Mouse (Mus musculus) heart, embryonic 12.5 days (tissue): Measurements from ENCODE around the gene Ccdc155. TPM values are rescaled to one million over a fixed set of nuclear protein-coding genes. Genes with fewer than 3 reads are reported as not detected.

Experiments
- ATAC-seq: fragments of 200-750 bp; cut with Nextera tagmentation; 2 replicates; pipeline ENCODE4 v1.8.0; 2017; ENCODE audit warnings: moderate TSS enrichment, moderate library complexity; ENCODE audit not compliant: insufficient number of reproducible peaks, low FRiP score
- H3K27ac ChIP-seq: fragments of 300-500 bp; sonication (generic); 2 replicates; pipeline ENCODE4 v1.5.1; 2016; ENCODE audit warnings: mild to moderate bottlenecking, moderate library complexity; ENCODE audit not compliant: poor library complexity, severe bottlenecking
- H3K27me3 ChIP-seq: fragments of 300-500 bp; sonication (generic); replicated peaks from 2 replicates; pipeline ENCODE4 v1.6.1; 2016; ENCODE audit warnings: mild to moderate bottlenecking, moderate library complexity
- H3K36me3 ChIP-seq: fragments of 300-500 bp; sonication (generic); 2 replicates; pipeline ENCODE4 v1.6.1; 2016; ENCODE audit warnings: mild to moderate bottlenecking, moderate library complexity
- H3K4me1 ChIP-seq: fragments of 300-500 bp; sonication (generic); replicated peaks from 2 replicates; pipeline ENCODE4 v1.6.1; 2016; ENCODE audit warnings: mild to moderate bottlenecking
- H3K4me2 ChIP-seq: fragments of 300-500 bp; sonication (generic); 2 replicates; pipeline ENCODE4 v1.6.1; 2016; ENCODE audit warnings: mild to moderate bottlenecking, moderate library complexity
- H3K4me3 ChIP-seq: fragments of 300-500 bp; sonication (generic); 2 replicates; pipeline ENCODE4 v1.5.1; 2016; ENCODE audit warnings: mild to moderate bottlenecking
- H3K9ac ChIP-seq: fragments of 300-500 bp; sonication (generic); 2 replicates; pipeline ENCODE4 v1.6.1; 2016; ENCODE audit warnings: mild to moderate bottlenecking, moderate library complexity
- H3K9me3 ChIP-seq: fragments of 300-500 bp; sonication (generic); replicated peaks from 2 replicates; pipeline ENCODE4 v1.6.1; 2016; ENCODE audit warnings: mild to moderate bottlenecking, moderate library complexity
- WGBS: fragments of 180-500 bp; shearing (Covaris S2); methylation state at CpG from one replicate; pipeline ENCODE4 v1.1.7; 2016; 5-methylcytosine and 5-hydroxymethylcytosine counted together
- polyA plus RNA-seq: library from polyadenylated mRNA; unstranded; fragments of >200 nt; fragmentation: Nextera tagmentation; extraction: Ambion mirVana; gene quantifications from 2 replicates; pipeline ENCODE4 v1.2.1, GENCODE M21; 2016

Ccdc155 gene
- polyA plus RNA-seq, 1 experiment from 2014 or later, result 0.70 TPM

DNA sequence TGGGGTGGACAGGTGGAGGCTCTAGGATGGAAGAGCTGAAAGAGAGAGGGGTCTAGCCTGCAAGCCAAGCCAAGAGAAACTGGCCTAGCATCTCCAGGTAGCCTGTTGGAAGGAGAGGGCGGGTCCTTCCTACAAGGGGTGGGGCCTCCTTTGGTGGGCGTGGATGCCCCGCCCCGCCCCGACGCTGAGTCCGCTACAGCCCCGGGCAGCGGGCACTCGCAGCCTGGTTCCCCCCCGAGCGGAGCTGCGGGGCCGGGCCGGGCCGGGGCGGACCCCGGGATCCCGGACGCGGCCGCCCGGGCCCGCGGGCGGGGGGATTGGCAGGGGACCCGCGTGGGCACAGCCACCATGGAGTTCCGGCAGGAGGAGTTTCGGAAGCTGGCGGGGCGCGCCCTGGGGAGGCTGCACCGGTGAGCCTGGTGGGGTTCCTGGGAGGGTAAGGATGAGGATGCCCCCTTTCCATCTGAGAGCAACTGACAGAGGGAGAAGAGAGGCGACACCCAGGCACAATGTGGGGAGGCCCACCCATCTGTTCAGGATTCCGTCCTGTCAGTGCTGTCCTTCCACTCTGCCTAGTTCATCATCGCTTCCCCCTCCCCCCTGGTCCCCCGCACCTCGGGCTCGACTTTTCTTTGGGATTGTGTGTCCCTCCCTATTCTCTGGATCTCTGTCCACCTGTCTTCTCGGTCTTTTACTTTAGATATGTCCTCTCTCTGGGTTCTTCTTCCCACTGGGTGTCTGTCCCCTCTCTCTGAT, 40.8 kb downstream of the Ccdc155 start, which contains the start of gene Slc17a7:
Slc17a7 (plus strand) TSS at position 215 of the 756 bp plus-strand sequence.
- peaks cover 7% of the 10 kb centered on the region for H3K9me3 ChIP-seq
- WGBS, result 1% methylated on average over 40 of the region's 41 CpGs
- H3K27me3 ChIP-seq, result peaks cover 65% of the 10 kb centered on the region
- H3K4me2 ChIP-seq, result peak within 1 kb of the TSS; percentile 79
- peak within 1 kb of the TSS; percentile 51 for H3K4me3 ChIP-seq
- H3K9ac ChIP-seq, result peak within 1 kb of the TSS; percentile 72
- H3K4me1 ChIP-seq, result peaks cover 25% of the 10 kb centered on the region
- ATAC-seq, result peak; percentile 43; the same call in 1 of the 2 replicates
- H3K27ac ChIP-seq, result no peak within 1 kb of the TSS
- peaks cover 23% of the 10 kb centered on the region for H3K36me3 ChIP-seq

DNA sequence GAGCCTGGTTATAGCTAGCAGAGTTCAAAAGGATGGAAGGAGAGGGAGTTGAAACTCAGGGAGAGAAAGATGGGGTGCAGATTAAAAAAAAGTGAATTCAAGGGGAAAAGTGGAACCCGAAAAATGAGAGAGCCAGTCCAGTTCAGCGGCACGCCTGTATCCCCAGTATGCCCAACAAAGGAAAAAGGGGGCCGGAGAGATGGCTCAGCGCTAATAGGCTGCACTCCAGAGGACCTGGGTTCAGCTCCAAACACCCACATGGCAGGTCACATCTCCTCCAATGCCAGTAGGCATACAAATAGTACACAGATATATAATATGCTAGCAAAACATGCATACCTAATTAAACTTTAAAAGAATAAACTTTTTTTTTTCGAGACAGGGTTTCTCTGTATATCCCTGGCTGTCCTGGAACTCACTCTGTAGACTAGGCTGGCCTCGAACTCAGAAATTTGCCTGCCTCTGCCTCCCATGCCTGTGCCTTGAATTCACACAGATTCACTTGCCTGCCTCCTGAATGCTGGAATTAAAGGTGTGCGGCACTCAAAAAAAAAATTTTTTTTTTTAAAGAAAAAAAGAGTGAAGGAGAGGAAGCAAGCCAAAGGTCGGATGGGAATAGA, 41.6 kb downstream of the Ccdc155 start:
- no peak for ATAC-seq
- Histone ChIP-seq H3K27ac (no peak overlapping the region), H3K4me1 (peaks cover 25% of the 10 kb centered on the region), H3K9me3 (no peaks in the 10 kb centered on the region), H3K27me3 (peaks cover 57% of the 10 kb centered on the region), H3K4me2 (0 out of 2 replicates have a peak overlapping the region, but pooled peaks have one; percentile 79), H3K36me3 (peaks cover 29% of the 10 kb centered on the region), H3K9ac (no peak overlapping the region), H3K4me3 (no peak overlapping the region)
- 66% methylated on average over 9 of the region's 9 CpGs for WGBS

DNA sequence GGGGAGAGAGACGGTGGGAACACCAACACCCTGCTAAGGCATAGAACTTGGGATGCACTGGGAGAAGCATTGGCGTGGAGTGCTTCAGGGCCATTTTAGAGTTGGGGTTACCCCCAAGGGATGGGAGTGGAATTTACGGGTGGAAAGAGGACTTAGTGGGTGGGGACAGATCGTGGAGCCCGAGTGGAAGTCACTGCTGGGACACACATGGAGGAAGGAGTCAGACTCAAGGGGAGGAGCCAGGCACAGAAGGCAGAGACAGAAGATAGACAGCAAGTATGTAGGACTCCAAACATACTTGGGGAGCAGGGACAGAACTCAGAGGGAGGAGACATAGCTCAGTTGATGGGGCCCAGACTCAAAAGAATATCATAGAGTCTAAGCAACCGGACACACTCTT, 42.1 kb downstream of the Ccdc155 start:
- Histone ChIP-seq H3K4me2 (peak overlapping the region; percentile 79), H3K36me3 (peaks cover 35% of the 10 kb centered on the region), H3K4me3 (peak overlapping the region; percentile 47; the same call in 1 of the 2 replicates), H3K4me1 (peaks cover 25% of the 10 kb centered on the region), H3K27ac (no peak overlapping the region), H3K27me3 (peaks cover 52% of the 10 kb centered on the region), H3K9me3 (no peaks in the 10 kb centered on the region), H3K9ac (no peak overlapping the region)
- 29% methylated on average over 6 of the region's 6 CpGs for WGBS
- no peak; the same call in 1 of the 2 replicates for ATAC-seq

DNA sequence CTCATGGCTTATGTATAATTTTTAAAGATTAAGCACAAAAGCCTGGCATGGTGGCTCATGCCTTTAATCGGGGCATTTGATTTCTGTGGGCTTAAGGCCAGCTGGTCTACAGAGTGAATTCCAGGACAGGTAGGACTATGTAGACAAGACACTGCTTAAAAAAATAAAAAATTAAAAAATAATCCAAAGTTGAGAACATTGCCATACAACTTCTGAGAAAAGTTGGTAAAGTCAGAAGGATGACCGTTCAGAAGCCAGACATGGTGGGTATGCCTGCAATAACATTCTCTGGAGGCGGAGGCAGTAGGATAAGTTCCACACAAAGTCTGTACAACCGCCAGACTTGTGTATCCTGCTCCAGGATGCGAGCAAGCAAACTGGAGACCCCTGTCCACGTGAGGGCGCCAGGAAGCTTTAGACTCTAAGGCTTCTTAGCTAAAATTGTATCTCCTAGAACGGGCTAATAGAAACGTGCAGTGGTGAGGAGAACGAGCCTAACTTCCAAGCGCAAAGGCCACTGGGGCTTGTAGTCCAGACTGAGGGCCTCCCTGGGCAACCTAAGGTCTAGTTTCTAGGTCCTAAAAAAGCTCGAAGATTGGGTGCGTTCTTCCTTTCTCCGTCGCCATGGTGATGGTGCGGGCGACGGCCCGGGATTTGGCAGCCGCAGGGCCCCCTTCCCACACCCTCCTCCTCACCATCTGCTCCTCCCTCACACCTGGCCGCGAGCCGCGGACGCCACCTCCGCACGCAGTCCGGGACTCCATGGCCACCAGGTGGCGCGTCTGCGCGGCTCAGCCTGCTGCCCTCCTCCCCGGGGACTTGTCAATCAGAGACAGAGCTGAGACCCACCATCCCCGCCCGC, 42.8 kb downstream of the Ccdc155 start:
- WGBS, result 5% methylated on average over 35 of the region's 35 CpGs
- Histone ChIP-seq H3K36me3 (peaks cover 36% of the 10 kb centered on the region), H3K4me1 (peaks cover 25% of the 10 kb centered on the region), H3K9me3 (no peaks in the 10 kb centered on the region), H3K9ac (no peak overlapping the region), H3K4me2 (peak overlapping the region; percentile 79), H3K27me3 (peaks cover 44% of the 10 kb centered on the region), H3K27ac (no peak overlapping the region), H3K4me3 (peak overlapping the region; percentile 47)
- ATAC-seq, result peak; percentile 82

DNA sequence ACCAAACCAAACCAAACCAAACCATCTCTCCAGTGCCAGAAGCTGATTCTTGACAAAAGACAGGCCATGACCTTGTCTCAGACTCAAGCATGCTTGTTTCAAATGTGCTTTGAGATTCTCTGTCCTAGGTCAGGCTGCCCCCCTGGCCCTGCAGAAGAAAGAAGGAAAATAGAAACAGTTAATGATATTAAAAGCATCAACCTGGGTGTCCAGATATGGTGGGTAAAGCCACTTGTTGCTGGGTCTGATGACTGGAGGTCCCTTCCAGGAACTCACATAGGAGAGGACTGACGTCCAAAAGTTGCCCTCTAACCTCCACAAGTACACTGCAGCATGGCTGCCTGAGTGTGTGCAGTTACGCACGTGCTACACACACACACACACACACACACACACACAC, 43.8 kb downstream of the Ccdc155 start:
- H3K27ac ChIP-seq, result no peak overlapping the region
- H3K36me3 ChIP-seq, result peaks cover 39% of the 10 kb centered on the region
- peaks cover 25% of the 10 kb centered on the region for H3K4me1 ChIP-seq
- WGBS, result 95% methylated on average over 3 of the region's 3 CpGs
- H3K27me3 ChIP-seq, result peaks cover 35% of the 10 kb centered on the region
- no peaks in the 10 kb centered on the region for H3K9me3 ChIP-seq
- H3K9ac ChIP-seq, result no peak overlapping the region
- ATAC-seq, result no peak
- H3K4me2 ChIP-seq, result no peak overlapping the region
- no peak overlapping the region for H3K4me3 ChIP-seq

DNA sequence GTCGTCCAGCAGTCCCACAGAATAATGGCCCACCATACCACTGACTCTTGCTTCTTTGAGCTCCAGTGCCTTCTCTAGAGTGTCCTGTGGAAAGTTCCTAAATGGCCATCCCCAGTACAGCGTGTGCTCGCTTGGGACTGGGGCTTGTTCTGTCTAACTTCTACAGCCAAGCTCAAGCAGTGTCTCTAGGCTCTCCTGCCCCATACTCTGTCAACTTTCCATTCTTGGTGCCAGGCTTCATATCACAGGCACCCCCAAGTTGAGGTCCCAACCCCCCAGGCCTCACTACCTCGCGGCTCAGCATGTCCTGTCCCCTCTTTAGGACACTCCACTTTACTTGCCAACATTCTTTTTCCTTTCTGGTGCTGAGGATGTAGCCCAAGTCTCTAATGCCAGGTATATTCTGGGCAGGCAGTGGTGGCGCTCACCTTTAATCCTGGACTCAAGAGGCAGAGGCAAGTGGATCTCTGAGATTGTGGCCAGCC, 44.3 kb downstream of the Ccdc155 start:
- Histone ChIP-seq H3K4me3 (no peak overlapping the region), H3K4me2 (no peak overlapping the region), H3K36me3 (peaks cover 40% of the 10 kb centered on the region), H3K27me3 (peaks cover 30% of the 10 kb centered on the region), H3K27ac (no peak overlapping the region), H3K9me3 (no peaks in the 10 kb centered on the region), H3K9ac (no peak overlapping the region), H3K4me1 (peaks cover 26% of the 10 kb centered on the region)
- ATAC-seq, result no peak
- WGBS, result 92% methylated on average over 6 of the region's 6 CpGs

DNA sequence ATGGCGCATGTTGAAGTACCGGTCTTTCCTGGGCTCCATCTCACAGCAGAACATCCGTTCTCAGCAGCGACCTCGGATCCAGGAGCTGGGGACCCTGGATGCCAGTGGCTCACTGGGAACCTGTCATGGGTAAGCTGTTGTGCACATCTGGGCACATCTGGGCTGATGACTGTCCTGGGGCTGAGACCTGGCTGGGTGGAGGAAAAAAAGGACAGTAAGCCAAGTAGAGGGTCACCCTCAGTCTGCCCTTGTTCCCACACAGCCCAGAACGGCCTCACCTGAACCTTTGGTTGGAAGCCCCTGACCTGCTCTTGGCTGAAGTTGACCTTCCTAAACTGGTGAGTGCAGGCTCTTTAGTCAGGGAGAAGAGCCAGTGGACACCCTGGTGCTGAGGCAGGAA, 45.7 kb downstream of the Ccdc155 start:
- 92% methylated on average over 6 of the region's 6 CpGs for WGBS
- Histone ChIP-seq H3K27me3 (peaks cover 16% of the 10 kb centered on the region), H3K27ac (no peak overlapping the region), H3K4me2 (no peak overlapping the region), H3K9me3 (no peaks in the 10 kb centered on the region), H3K36me3 (peaks cover 40% of the 10 kb centered on the region), H3K4me3 (no peak overlapping the region), H3K9ac (no peak overlapping the region), H3K4me1 (peaks cover 21% of the 10 kb centered on the region)
- ATAC-seq, result no peak

DNA sequence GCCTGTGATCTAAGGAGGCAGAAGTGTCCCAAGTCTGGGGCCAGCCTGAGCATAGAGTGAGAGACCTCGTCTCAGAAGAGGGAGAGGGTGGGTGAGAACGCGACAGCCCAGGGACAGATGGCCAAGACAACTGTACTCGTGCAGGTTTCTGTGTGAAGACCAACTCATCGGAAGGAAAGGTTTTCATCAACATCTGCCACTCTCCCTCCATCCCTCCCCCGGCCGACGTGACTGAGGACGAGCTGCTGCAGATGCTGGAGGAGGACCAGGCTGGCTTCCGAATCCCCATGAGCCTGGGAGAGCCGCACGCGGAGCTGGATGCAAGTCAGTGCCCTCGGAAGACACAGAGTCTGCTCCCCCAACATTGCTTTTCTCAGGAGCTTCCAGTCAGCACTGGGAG, 47.2 kb downstream of the Ccdc155 start:
- H3K4me3 ChIP-seq, result no peak overlapping the region
- WGBS, result 88% methylated on average over 14 of the region's 14 CpGs
- H3K9me3 ChIP-seq, result no peaks in the 10 kb centered on the region
- H3K27me3 ChIP-seq, result 0 out of 2 replicates have a peak, but pooled peaks cover under 1% of the 10 kb centered on the region
- peaks cover 40% of the 10 kb centered on the region for H3K36me3 ChIP-seq
- no peak overlapping the region for H3K9ac ChIP-seq
- no peak for ATAC-seq
- no peak overlapping the region for H3K4me2 ChIP-seq
- no peak overlapping the region for H3K27ac ChIP-seq
- peaks cover 21% of the 10 kb centered on the region for H3K4me1 ChIP-seq

DNA sequence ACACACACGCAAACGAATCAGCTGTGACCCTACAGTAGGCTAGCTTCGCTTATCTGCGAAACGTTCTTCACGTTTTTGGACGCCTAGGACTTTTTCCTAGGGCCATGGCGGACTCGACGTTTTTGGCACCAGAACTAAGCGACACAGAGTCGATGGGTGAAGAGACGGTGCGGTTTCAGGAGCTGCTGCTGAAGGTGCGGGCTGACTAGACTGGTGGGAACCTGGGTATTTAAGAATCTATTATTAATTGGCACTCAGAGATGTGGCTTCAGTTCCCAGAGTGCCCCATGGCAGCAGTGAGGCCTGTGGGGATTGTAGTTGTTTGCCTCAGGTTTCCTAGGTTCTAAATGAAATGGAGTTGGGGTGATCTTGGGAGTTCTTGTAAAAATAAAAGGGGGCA, 48.5 kb downstream of the Ccdc155 start:
- H3K4me3 ChIP-seq, result no peak overlapping the region
- H3K4me1 ChIP-seq, result peaks cover 12% of the 10 kb centered on the region
- ATAC-seq, result no peak
- no peaks in the 10 kb centered on the region for H3K27me3 ChIP-seq
- WGBS, result 92% methylated on average over 15 of the region's 15 CpGs
- H3K9ac ChIP-seq, result no peak overlapping the region
- H3K36me3 ChIP-seq, result peaks cover 40% of the 10 kb centered on the region
- H3K9me3 ChIP-seq, result no peaks in the 10 kb centered on the region
- H3K27ac ChIP-seq, result no peak overlapping the region
- H3K4me2 ChIP-seq, result no peak overlapping the region

DNA sequence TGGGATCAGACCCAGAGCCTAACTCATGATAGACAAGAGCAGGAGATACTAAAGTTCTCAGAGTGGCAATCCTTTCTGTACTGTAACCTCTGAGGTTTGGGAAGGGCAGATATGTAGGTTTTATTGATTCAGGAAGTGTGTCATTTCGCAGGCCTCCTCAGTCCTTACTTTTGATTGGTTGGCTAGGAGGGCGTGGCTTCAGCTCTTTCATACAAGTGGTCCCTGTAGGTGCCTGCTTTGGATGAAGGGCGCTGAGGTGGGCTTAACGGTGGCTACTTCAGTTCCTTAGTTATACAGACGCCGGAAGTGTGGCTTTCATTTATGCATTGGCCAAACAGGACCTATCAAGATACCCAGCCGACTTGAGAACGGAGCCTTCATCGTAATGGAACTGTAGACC, 49.1 kb downstream of the Ccdc155 start:
- Histone ChIP-seq H3K27me3 (no peaks in the 10 kb centered on the region), H3K36me3 (peaks cover 36% of the 10 kb centered on the region), H3K4me1 (peaks cover 12% of the 10 kb centered on the region), H3K9ac (no peak overlapping the region), H3K9me3 (no peaks in the 10 kb centered on the region), H3K4me3 (0 out of 2 replicates have a peak overlapping the region, but pooled peaks have one; percentile 66), H3K27ac (no peak overlapping the region), H3K4me2 (no peak overlapping the region)
- ATAC-seq, result no peak
- WGBS, result 82% methylated on average over 9 of the region's 9 CpGs
